Mouse (Mus musculus) layer of hippocampus, adult 9-11 months (tissue): ENCODE data around the gene Kif13a.

Experiments used
- DNase-seq: peaks from one replicate; pipeline ENCODE4 v3.0.0; 2022

Kif13a gene

GRCm38 (mm10) chr13:46833586-46833985, 96.1 kb downstream of the Kif13a start:
- DNase-seq, result no peak

DNA sequence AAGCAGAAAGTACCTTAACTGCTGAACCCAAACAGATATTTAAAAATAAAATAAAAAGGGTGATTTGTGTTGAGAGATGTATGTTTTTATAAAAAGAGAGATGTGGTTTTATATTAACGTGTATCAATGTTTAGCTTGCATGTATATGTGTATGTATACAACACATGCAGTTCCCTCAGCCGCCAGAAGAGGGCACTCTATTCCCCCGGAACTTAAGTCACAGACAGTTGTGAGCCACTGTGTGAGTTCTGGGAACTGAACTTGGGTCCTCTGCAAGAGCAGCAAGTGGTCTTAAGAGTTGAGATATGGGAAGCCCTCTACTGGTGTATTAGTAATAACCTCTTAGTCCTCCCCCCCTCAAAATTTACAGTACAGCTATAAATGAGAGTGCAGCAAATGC, 96.7 kb downstream of the Kif13a start:
- DNase-seq, result no peak

DNA sequence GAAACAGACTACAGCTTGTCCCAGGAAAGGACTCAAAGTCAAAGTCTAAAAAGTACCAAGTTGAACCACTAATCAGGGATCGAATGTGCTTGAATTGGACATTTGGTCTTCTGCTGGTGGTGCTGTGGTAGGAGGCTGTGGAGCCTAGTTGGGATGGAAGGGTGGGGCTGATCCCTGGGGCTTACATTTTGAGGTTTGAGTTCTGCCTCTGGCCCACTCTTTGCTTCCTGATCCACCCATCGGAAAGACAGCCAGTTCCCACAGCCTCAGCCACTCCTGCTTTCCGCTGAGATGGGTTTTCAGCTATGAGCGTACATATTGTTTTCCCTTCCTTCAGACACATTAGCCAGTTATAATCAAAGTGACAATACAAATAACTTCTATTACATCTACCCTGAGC, 106.4 kb downstream of the Kif13a start:
- no peak for DNase-seq

DNA sequence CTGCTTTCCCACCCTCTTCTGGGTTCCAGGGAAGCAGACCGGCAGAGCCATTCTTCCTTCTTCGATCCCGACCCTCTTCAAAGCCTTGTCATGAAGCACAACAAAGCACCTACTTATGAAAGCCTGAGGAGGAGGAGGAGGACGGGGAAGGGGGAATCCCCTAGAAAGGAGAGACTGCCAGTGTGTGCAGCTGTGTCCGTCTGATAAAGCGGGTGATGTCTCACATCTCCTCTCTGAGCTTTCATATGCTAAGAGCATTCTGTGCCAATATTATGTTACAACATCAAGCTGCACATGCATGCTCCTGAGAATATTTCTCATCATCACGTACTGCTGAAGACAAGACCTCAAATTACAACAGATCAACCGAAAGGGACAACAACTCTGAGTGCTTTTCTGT, 107.5 kb downstream of the Kif13a start:
- DNase-seq, result no peak

- DNase-seq, result no peak
Observed at GRCm38 (mm10) chr13:46819729-46820223, 109.9 kb downstream of the Kif13a start.

DNA sequence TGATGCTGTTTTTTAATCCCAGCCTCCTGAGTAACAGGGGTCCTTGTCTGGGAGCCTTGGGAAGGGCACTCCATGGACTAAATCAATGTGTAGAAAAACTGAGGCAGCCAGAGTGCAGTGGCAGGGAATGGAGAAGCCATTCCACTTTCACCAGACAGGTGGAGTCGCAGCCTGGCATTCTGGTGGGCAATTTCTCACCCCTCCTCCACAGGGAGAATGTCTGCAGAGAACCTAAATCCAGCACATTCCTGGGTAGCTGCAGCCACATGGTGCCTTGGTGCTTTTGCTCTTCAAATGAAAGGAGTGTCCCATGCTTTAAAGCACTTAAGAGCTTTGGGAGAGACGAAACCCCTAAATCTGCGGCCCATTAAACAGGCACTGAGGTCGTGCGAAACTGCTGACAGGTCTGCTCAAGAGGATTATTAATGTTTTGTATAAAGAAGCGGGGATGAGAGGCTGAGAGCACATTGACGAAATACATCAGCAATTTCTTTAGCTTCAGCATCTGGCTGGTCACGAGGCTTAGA, 110.4 kb downstream of the Kif13a start:
- DNase-seq, result no peak

DNA sequence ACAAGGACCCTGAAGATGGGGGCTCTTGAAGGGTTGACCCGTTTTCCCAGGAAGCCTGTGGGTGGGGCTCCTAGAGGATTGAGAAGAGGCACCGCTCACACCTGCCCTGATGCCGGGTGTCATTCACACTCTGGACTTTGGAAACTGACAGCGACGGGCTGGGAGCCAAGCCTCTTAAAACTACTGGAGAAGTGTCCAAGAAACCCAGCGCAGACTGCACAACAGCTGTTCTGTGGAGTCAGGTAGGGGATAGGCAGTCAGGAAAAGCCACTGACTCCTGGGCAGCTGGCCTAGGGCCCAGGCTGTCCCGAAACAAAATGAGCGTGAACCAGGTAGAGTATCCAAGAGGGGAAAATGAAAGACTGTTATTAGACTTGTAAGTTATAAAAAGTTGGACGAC, 111.3 kb downstream of the Kif13a start:
- no peak for DNase-seq

- peak; percentile 69 for DNase-seq
Observed at GRCm38 (mm10) chr13:46812648-46813184, 117.0 kb downstream of the Kif13a start.

GRCm38 (mm10) chr13:46811696-46812095, 118.0 kb downstream of the Kif13a start:
- DNase-seq, result peak; percentile 20

- no peak for DNase-seq
Observed at GRCm38 (mm10) chr13:46810613-46811012, 119.1 kb downstream of the Kif13a start.

DNA sequence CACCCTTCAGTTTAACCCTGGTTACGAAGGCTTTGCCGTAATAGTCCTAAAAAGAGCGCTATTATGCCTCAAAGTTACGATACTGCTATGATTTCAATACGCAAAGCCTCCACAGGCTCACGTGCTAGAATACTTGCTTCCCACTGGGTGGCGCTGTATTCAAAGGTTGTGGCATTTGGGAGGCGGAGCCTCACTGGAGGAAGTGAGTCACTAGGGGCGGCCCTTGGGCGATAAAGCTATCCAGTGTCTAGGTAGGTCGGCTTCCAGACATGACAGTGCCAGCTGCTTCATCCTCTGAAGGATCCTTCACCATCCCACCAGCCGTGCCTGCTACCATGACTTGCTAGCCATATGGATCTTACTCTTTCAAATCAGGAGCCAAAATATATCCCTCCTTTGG, 119.6 kb downstream of the Kif13a start:
- DNase-seq, result peak; percentile 16

GRCm38 (mm10) chr13:46807901-46808300, 121.8 kb downstream of the Kif13a start:
- DNase-seq, result no peak

GRCm38 (mm10) chr13:46801196-46801595, 128.5 kb downstream of the Kif13a start:
- DNase-seq, result no peak

- DNase-seq, result peak; percentile 16
Observed at GRCm38 (mm10) chr13:46798156-46798555, 131.5 kb downstream of the Kif13a start.

GRCm38 (mm10) chr13:46796381-46796780, 133.3 kb downstream of the Kif13a start:
- DNase-seq, result no peak

- DNase-seq, result no peak
Observed at GRCm38 (mm10) chr13:46793824-46794223, 135.8 kb downstream of the Kif13a start.

GRCm38 (mm10) chr13:46788452-46788851, 141.2 kb downstream of the Kif13a start:
- DNase-seq, result no peak

- DNase-seq, result no peak
Observed at GRCm38 (mm10) chr13:46786836-46787235, 142.8 kb downstream of the Kif13a start.

DNA sequence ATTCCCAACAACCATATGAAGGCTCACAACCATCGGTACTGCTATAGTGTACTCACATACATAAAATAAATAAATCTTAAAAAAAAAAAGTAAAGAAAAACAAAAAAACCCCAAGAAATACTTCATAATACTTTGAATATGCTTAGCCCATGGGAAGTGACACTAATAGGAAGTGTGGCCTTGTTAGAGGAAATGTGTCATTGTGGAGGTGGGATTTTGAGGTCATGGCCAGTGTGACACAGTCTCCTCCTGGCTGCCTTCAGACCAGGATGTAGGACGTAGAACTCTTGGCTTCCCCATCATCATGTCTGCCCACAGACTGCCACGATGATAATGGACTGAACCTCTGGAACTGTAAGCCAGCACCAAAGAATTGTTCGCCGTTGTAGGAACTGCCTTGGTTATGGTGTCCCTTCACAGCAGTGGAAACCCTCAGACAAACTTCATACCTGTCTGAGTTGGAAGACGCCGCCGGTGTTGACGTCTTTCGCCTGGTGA, 143.6 kb downstream of the Kif13a start:
- no peak for DNase-seq

GRCm38 (mm10) chr13:46780379-46780778, 149.3 kb downstream of the Kif13a start:
- DNase-seq, result peak; percentile 14

DNA sequence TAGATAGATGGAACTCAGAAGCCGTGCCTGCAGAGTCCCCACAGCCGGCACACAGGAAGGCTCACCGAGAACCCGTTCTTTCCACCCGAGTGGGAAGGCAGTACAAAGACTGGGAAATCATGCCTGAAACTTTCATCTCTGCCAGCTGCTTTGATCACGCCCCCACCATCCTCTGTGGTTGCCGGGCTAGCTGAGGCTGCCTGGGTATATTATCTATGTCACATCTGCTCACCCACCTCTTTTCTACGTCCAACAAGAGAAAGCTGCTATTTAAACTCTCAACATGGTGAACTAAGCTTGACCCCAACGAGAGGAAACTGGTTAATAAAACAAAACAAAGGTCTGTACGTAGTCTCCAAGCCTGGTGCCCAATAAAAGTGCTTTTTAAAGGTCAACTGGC, 149.8 kb downstream of the Kif13a start:
- no peak for DNase-seq

- DNase-seq, result no peak
Observed at GRCm38 (mm10) chr13:46777461-46777860, 152.2 kb downstream of the Kif13a start.

GRCm38 (mm10) chr13:46776636-46777305, 152.9 kb downstream of the Kif13a start:
- no peak for DNase-seq

DNA sequence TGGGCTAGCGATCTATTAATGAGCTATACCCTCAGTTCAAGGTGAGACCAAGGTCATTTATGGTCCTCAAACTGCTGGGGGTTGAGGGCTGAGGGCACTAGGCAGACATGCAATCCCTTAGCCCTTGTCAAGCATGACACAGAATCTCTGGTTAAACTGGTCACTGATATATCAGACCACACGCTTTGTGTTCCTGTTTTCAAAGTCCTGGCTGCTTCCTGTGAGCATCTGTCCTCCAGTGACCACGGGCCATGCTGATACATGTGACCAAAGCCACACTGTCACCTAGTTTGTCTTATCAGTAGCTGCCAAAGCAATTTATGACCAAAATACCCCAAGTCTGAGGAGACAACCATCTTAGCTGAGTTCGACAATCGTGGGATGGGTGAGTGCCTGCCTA, 154.7 kb downstream of the Kif13a start:
- no peak for DNase-seq
